Comparison of ENCODE assay signal across 7 mouse cellular contexts in the genomic region with DNA sequence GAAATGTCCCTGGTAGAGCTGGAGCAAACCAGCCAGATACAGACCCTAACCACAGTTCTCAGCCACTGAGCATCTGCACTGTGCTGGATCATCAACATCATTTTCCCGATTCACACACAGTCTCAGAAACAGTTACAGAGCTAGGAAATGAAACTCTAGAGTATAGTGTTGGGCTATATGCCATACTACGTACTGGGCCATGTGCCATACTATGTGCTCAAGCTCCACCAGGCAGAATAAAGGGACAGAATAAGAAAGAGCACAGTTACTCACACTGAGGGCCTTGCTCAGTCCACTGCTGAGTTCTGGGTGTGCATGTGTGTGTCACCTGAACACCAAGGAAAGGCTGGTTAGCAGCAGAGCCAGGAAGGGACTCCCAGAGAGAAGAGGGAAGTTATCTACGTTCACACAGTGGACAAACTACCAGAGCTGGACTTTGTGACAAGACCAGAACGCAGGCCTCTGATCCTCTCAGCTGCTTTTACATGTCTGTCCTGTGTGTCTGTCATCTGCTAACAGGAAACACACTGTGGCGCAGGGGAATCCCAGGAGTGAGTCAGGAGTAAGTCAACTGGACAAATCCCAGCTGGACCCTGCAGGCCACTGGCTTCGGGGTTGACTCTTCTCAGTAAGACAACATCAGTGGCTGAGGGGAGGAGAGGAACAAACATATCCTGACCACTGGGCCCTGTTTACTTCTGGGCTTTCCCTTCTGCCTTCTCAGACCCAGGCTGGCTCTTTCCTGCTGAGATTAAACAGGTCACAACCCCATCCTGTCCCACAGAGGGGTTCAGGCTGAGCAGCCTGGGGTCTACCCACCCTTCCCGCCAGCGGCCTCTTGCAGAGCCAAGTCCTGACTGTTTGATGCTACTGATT. TPM values are rescaled to one million over a fixed set of nuclear protein-coding genes. Genes with fewer than 3 reads are reported as not detected.
DNase-seq lines count a peak whose midpoint lies in the region; ATAC-seq and TF ChIP-seq lines count a peak whose summit lies in the region.

No protein-coding gene starts in this region.

- H3K36me3 ChIP-seq in midbrain, postnatal 0 days (ENCODE audit: insufficient read depth, low read length), result no peaks in the 10 kb centered on the region

- intact Hi-C loops in heart, postnatal 36 days (cut with DNase I), result no loop called here

- H3K9ac ChIP-seq in midbrain, postnatal 0 days (replicated peaks; ENCODE audit: low read length, poor library complexity, severe bottlenecking), result no peak overlapping the region

- DNase-seq in CD4-positive helper T cell, adult 2 months (ENCODE audit: low read depth, low spot score), result peak; percentile 86
- DNase-seq in Muller cell, postnatal 12 days (ENCODE audit: inconsistent ontology term), result peak; percentile 70
- peak; percentile 49 to 56 for DNase-seq in heart, postnatal 36 days
- peak; percentile 17 for DNase-seq in lung, adult 2 months
- DNase-seq in embryo, embryonic 10.5 days (ENCODE audit: low spot score), result no peak
- no peak for DNase-seq in gastrocnemius, postnatal 10 days
- DNase-seq in midbrain, postnatal 0 days (ENCODE audit: low spot score), result no peak

- peaks cover 51% of the 10 kb centered on the region for H3K4me1 ChIP-seq in lung, adult 2 months (ENCODE audit: control insufficient read depth, insufficient read depth, low read length)
- H3K4me1 ChIP-seq in midbrain, postnatal 0 days (ENCODE audit: insufficient read depth, low read length), result 0 out of 2 replicates have a peak, but pooled peaks cover 4% of the 10 kb centered on the region

- no peaks in the 10 kb centered on the region for H3K9me3 ChIP-seq in midbrain, postnatal 0 days (ENCODE audit: low read length)

- no peak for ATAC-seq in midbrain, postnatal 0 days (ENCODE audit: low FRiP score)

- TF ChIP-seq CTCF in lung, adult 2 months (IDR thresholded peaks at IDR 0.05; ENCODE audit: insufficient read depth, low read length), result no peak
- TF ChIP-seq CTCF in midbrain, postnatal 0 days (IDR thresholded peaks at IDR 0.05), result no peak

- no peak overlapping the region for H3K4me3 ChIP-seq in lung, adult 2 months (replicated peaks; ENCODE audit: extremely low read depth, low read depth, low read length)
- no peak overlapping the region for H3K4me3 ChIP-seq in midbrain, postnatal 0 days (ENCODE audit: low read depth, low read length)

- no peak for TF ChIP-seq POLR2A in lung, adult 2 months (IDR thresholded peaks at IDR 0.05; ENCODE audit: borderline replicate concordance, extremely low read depth, low read depth, low read length)

- peaks cover 10% of the 10 kb centered on the region; the same call in 1 of the 2 replicates for H3K27me3 ChIP-seq in midbrain, postnatal 0 days (ENCODE audit: insufficient read depth, low read length)

- no peak overlapping the region for H3K27ac ChIP-seq in midbrain, postnatal 0 days (ENCODE audit: low read depth, low read length)

- no peak overlapping the region for H3K4me2 ChIP-seq in midbrain, postnatal 0 days (ENCODE audit: low read depth, low read length, poor library complexity, severe bottlenecking)

- WGBS in lung, adult 2 months, result 39% methylated on average over 8 of the region's 8 CpGs
- WGBS in midbrain, postnatal 0 days, result 69% methylated on average over 8 of the region's 8 CpGs

RNA-seq across cellular contexts. Expression of a gene that starts 4.4 kb away (rescaled TPM):
- total RNA-seq in heart, postnatal 36 days (2021), result 10 to 100 TPM; 10.7 to 13.8 TPM
- 170 and 176 TPM in 2 replicates for polyA plus RNA-seq in lung, adult 2 months (2012; rRNA removed)
- total RNA-seq in gastrocnemius, postnatal 10 days (2021), result 10 to 100 TPM; 36.7 to 43.8 TPM
- total RNA-seq in midbrain, postnatal 0 days (2014; rRNA removed), result 9.2 and 11.4 TPM in 2 replicates
- polyA plus RNA-seq in midbrain, postnatal 0 days (2015; fragmentation: Nextera tagmentation; extraction: Ambion mirVana), result 14.5 and 14.8 TPM in 2 replicates

Comparison
In these comparisons a context has a peak if more than half of its experiments do, and no peak if none do; other contexts are left out.
1. DNase-seq: peak in CD4-positive helper T cell, adult 2 months (single experiment), Muller cell, postnatal 12 days (single experiment), heart, postnatal 36 days (2 of 2) and lung, adult 2 months (single experiment); none in embryo, embryonic 10.5 days (single experiment), gastrocnemius, postnatal 10 days (single experiment) and midbrain, postnatal 0 days (single experiment).